ENCODE assay signal across 10 mouse cellular contexts in the genomic region with DNA sequence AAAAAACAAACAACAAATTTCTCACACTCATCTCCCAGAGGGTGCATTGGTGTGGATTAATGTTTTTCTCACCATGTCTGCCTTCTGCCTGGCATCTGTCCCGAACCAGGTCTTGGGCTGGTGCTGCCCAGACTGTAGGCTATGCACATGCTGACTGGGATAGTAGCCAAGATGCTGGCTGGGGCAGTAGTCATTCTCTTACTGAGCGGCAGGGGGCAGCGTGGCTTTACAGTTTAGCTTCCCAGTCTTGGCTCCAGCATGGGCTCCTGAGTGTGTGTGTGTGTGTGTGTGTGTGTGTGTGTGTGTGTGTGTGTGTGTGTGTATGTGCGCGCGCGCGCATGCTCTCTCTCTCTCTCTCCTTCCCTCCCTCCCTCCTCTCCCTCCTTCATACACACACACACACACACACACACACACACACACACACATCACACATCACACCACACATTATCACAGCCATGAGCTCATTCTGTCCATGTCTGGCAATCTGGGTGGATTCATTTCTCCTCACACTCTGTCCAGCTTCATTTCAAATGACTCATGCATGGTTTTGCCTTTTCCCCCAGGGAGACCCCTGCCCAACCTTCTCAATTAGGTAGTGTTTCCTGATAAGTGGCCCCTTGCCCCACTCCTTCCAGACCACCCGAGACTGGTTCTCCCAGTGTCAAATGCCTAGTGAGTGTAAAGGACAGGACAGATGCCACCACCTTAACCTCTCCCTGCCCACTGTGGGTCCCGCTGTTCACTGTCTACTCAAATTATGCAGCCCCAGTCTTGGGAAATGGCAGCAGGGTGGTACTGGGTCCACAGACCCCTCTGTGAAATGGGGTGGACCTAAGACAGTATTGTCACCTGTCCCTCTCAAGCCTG. TPM values are rescaled to one million over a fixed set of nuclear protein-coding genes. Genes with fewer than 3 reads are reported as not detected.
DNase-seq lines count a peak whose midpoint lies in the region; ATAC-seq and TF ChIP-seq lines count a peak whose summit lies in the region.
"Had no signal": no experiment of that assay in that cellular context is flagged by ENCODE, and none has a peak within 500 bp of the region (broad histone marks: within the 10 kb centered on the region; RNA-seq: fewer than 3 reads in every experiment).

No protein-coding gene starts in this region.

- H3K27ac ChIP-seq in liver, embryonic 11.5 days (ENCODE audit: low read depth, low read length), result no peak overlapping the region
- H3K27ac ChIP-seq in limb, embryonic 14.5 days (replicated peaks; ENCODE audit: low read depth, low read length), result no peak overlapping the region
- no peak overlapping the region for H3K27ac ChIP-seq in olfactory bulb, adult 2 months (ENCODE audit: insufficient read depth, low read depth, low read length)
- H3K27ac ChIP-seq: embryonic facial prominence, embryonic 13.5 days had no signal

- H3K36me3 ChIP-seq in liver, embryonic 11.5 days (ENCODE audit: control insufficient read depth, insufficient read depth, low read length), result no peaks in the 10 kb centered on the region
- H3K36me3 ChIP-seq in limb, embryonic 14.5 days (ENCODE audit: control insufficient read depth, insufficient read depth, low read length), result no peaks in the 10 kb centered on the region
- H3K36me3 ChIP-seq: embryonic facial prominence, embryonic 13.5 days had no signal

- no peak for ATAC-seq in liver, embryonic 11.5 days (replicated peaks; ENCODE audit: low FRiP score)
- peak; percentile 36; the same call in 1 of the 2 replicates for ATAC-seq in limb, embryonic 14.5 days (ENCODE audit: low FRiP score, low read depth)

- peak; percentile 48 for TF ChIP-seq CTCF in olfactory bulb, adult 2 months (IDR thresholded peaks at IDR 0.05; ENCODE audit: insufficient read depth, low read depth, low read length)

- H3K27me3 ChIP-seq in liver, embryonic 11.5 days (replicated peaks; ENCODE audit: control insufficient read depth, insufficient read depth, low read length), result peaks cover 88% of the 10 kb centered on the region
- H3K27me3 ChIP-seq in limb, embryonic 14.5 days (ENCODE audit: control insufficient read depth, insufficient read depth, low read length), result peaks cover 30% of the 10 kb centered on the region

- no peak overlapping the region for H3K9ac ChIP-seq in liver, embryonic 11.5 days (ENCODE audit: low read depth, low read length)
- no peak overlapping the region for H3K9ac ChIP-seq in limb, embryonic 14.5 days (ENCODE audit: low read depth, low read length, severe bottlenecking)
- H3K9ac ChIP-seq: embryonic facial prominence, embryonic 13.5 days had no signal

- DNase-seq in liver, result peak; percentile 65
- no peak for DNase-seq in liver, embryonic 11.5 days (ENCODE audit: low spot score)
- peak; percentile 90 for DNase-seq in cerebellum, adult 9-10 months
- DNase-seq in frontal cortex, postnatal 10 days (ENCODE audit: low spot score in 2 of 2), result peak; percentile 84 to 89
- DNase-seq in induced T-regulatory cell, adult 2 months (ENCODE audit: low read depth), result peak; percentile 70
- DNase-seq in limb, embryonic 14.5 days (ENCODE audit: low spot score), result peak; percentile 88
- peak; percentile 65 for DNase-seq in thymus, postnatal 14 days

- no peaks in the 10 kb centered on the region for H3K9me3 ChIP-seq in liver, embryonic 11.5 days (ENCODE audit: control insufficient read depth, low read length)
- H3K9me3 ChIP-seq in limb, embryonic 14.5 days (ENCODE audit: control insufficient read depth, low read length), result no peaks in the 10 kb centered on the region
- H3K9me3 ChIP-seq: embryonic facial prominence, embryonic 13.5 days had no signal

- 24% methylated on average over 10 of the region's 10 CpGs for WGBS in liver, embryonic 11.5 days
- 38% methylated on average over 5 of the region's 10 CpGs for WGBS in limb, embryonic 14.5 days
- WGBS in olfactory bulb, adult 2 months, result 26% methylated on average over 5 of the region's 10 CpGs

- TF ChIP-seq POLR2A in limb, embryonic 14.5 days (IDR thresholded peaks at IDR 0.05; ENCODE audit: borderline replicate concordance, extremely low read depth, insufficient read depth, insufficient read length), result no peak
- TF ChIP-seq POLR2A in olfactory bulb, adult 2 months (IDR thresholded peaks at IDR 0.05; ENCODE audit: insufficient read depth, low read depth, low read length), result no peak

- no peak overlapping the region for H3K4me3 ChIP-seq in liver, embryonic 11.5 days (ENCODE audit: low read depth, low read length)
- no peak overlapping the region for H3K4me3 ChIP-seq in limb, embryonic 14.5 days (replicated peaks; ENCODE audit: low read length)
- no peak overlapping the region for H3K4me3 ChIP-seq in olfactory bulb, adult 2 months (ENCODE audit: insufficient read depth, low read depth, low read length)
- H3K4me3 ChIP-seq: embryonic facial prominence, embryonic 13.5 days had no signal

- H3K4me1 ChIP-seq in liver, embryonic 11.5 days (replicated peaks; ENCODE audit: control insufficient read depth, insufficient read depth, low read length), result peaks cover 2% of the 10 kb centered on the region
- peaks cover 12% of the 10 kb centered on the region for H3K4me1 ChIP-seq in limb, embryonic 14.5 days (ENCODE audit: control insufficient read depth, insufficient read depth, low read length)
- H3K4me1 ChIP-seq in olfactory bulb, adult 2 months (ENCODE audit: control insufficient read depth, insufficient read depth, low read length), result peaks cover 23% of the 10 kb centered on the region

- H3K4me2 ChIP-seq in liver, embryonic 11.5 days, result no peak overlapping the region
- no peak overlapping the region for H3K4me2 ChIP-seq in limb, embryonic 14.5 days (replicated peaks; ENCODE audit: low read depth, low read length, severe bottlenecking)
- H3K4me2 ChIP-seq: embryonic facial prominence, embryonic 13.5 days had no signal

RNA-seq across cellular contexts. Expression of gene Wnt9a, which starts 3.8 kb away (rescaled TPM):
- polyA plus RNA-seq in liver, embryonic 11.5 days (2014; fragmentation: Nextera tagmentation; extraction: Ambion mirVana), result 0.56 and 0.82 TPM in 2 replicates
- 11.8 and 15.0 TPM in 2 replicates for polyA plus RNA-seq in limb, embryonic 14.5 days (2012; rRNA removed)
- polyA plus RNA-seq in limb, embryonic 14.5 days (2014; fragmentation: Nextera tagmentation; extraction: Ambion mirVana), result 6.2 and 6.8 TPM in 2 replicates
- polyA plus RNA-seq in olfactory bulb, adult 2 months (2012; ENCODE audit: insufficient read depth, insufficient read length, low replicate concordance, missing spikeins), result not detected in 2 replicates

RNA-seq across cellular contexts. Expression of gene Wnt3a, which starts 12.4 kb away (rescaled TPM):
- not detected in 2 replicates for polyA plus RNA-seq in liver, embryonic 11.5 days (2014; fragmentation: Nextera tagmentation; extraction: Ambion mirVana)
- polyA plus RNA-seq in limb, embryonic 14.5 days (2012; rRNA removed), result 1.2 TPM in 2 replicates
- polyA plus RNA-seq in limb, embryonic 14.5 days (2014; fragmentation: Nextera tagmentation; extraction: Ambion mirVana), result 1.3 and 1.7 TPM in 2 replicates
- not detected in 2 replicates for polyA plus RNA-seq in olfactory bulb, adult 2 months (2012; ENCODE audit: insufficient read depth, insufficient read length, low replicate concordance, missing spikeins)
- polyA plus RNA-seq: stomach, embryonic 14.5 days had no signal
